Mouse (Mus musculus) hindbrain, embryonic 16.5 days (tissue): ENCODE results near the gene Wwc1. TPM values are rescaled to one million over a fixed set of nuclear protein-coding genes. Genes with fewer than 3 reads are reported as not detected.

Source experiments
- ATAC-seq: fragments of 200-750 bp; cut with Nextera tagmentation; 2 replicates; pipeline ENCODE4 v1.8.0; 2017; ENCODE audit warnings: moderate TSS enrichment, moderate library complexity
- H3K27ac ChIP-seq: fragments of 300-500 bp; sonication (generic); 2 replicates; pipeline ENCODE4 v1.5.1; 2014; ENCODE audit warnings: low read depth, mild to moderate bottlenecking, control low read depth, low read length, moderate library complexity
- H3K27me3 ChIP-seq: fragments of 300-500 bp; sonication (generic); replicated peaks from 2 replicates; pipeline ENCODE4 v1.6.1; 2014; ENCODE audit warnings: low read length; ENCODE audit not compliant: control insufficient read depth, insufficient read depth
- H3K36me3 ChIP-seq: fragments of 300-500 bp; sonication (generic); 2 replicates; pipeline ENCODE4 v1.6.1; 2014; ENCODE audit warnings: mild to moderate bottlenecking, low read length, moderate library complexity, mixed read lengths; ENCODE audit not compliant: control insufficient read depth, insufficient read depth
- H3K4me1 ChIP-seq: fragments of 300-500 bp; sonication (generic); 2 replicates; pipeline ENCODE4 v1.6.1; 2014; ENCODE audit warnings: low read depth, low read length; ENCODE audit not compliant: control insufficient read depth, insufficient read depth
- H3K4me2 ChIP-seq: fragments of 300-500 bp; sonication (generic); 2 replicates; pipeline ENCODE4 v1.6.1; 2014; ENCODE audit warnings: mild to moderate bottlenecking, low read length, control low read depth, moderate library complexity
- H3K4me3 ChIP-seq: fragments of 300-500 bp; sonication (generic); 2 replicates; pipeline ENCODE4 v1.5.1; 2014; ENCODE audit warnings: mild to moderate bottlenecking, low read length, control low read depth, moderate library complexity
- H3K9ac ChIP-seq: fragments of 300-500 bp; sonication (generic); 2 replicates; pipeline ENCODE4 v1.6.1; 2014; ENCODE audit warnings: low read depth, mild to moderate bottlenecking, control low read depth, low read length, moderate library complexity
- H3K9me3 ChIP-seq: fragments of 300-500 bp; sonication (generic); 2 replicates; pipeline ENCODE4 v1.6.1; 2014; ENCODE audit warnings: mild to moderate bottlenecking, low read length, moderate library complexity; ENCODE audit not compliant: control insufficient read depth
- WGBS: fragments of 180-500 bp; shearing (Covaris S2); extraction: QIAGEN DNeasy Blood & Tissue Kit; methylation state at CpG from one replicate; pipeline ENCODE4 v1.1.7; 2014; 5-methylcytosine and 5-hydroxymethylcytosine counted together
- polyA plus RNA-seq: library from polyadenylated mRNA; unstranded; fragments of >200 nt; fragmentation: Nextera tagmentation; extraction: Ambion mirVana; gene quantifications from 2 replicates; pipeline ENCODE4 v1.2.1, GENCODE M21; 2015

The Wwc1 gene
- polyA plus RNA-seq, 1 experiment from 2014 or later = 7.8 TPM

GRCm38 (mm10) chr11:35998048-35998447 is 17.7 kb upstream of the Wwc1 start:
- Histone ChIP-seq H3K9me3 (no peaks in the 10 kb centered on the region), H3K27me3 (no peaks in the 10 kb centered on the region), H3K4me2 (no peak overlapping the region), H3K4me3 (no peak overlapping the region), H3K27ac (no peak overlapping the region), H3K36me3 (no peaks in the 10 kb centered on the region), H3K9ac (no peak overlapping the region), H3K4me1 (peaks cover 18% of the 10 kb centered on the region)
- 78% methylated on average over 12 of the region's 12 CpGs for whole genome bisulfite sequencing
- ATAC-seq = no peak

GRCm38 (mm10) chr11:35995310-35995709 is 15.0 kb upstream of the Wwc1 start:
- Histone ChIP-seq H3K27ac (no peak overlapping the region), H3K9ac (no peak overlapping the region), H3K9me3 (no peaks in the 10 kb centered on the region), H3K4me2 (no peak overlapping the region), H3K4me3 (no peak overlapping the region), H3K4me1 (peaks cover 9% of the 10 kb centered on the region), H3K27me3 (no peaks in the 10 kb centered on the region), H3K36me3 (no peaks in the 10 kb centered on the region)
- ATAC-seq = no peak

GRCm38 (mm10) chr11:35991846-35992245 is 11.5 kb upstream of the Wwc1 start:
- 60% methylated on average over 2 of the region's 2 CpGs for WGBS

GRCm38 (mm10) chr11:35989967-35990366 is 9.6 kb upstream of the Wwc1 start:
- H3K4me1 ChIP-seq = peaks cover 7% of the 10 kb centered on the region
- no peak overlapping the region for H3K9ac ChIP-seq
- no peak overlapping the region for H3K27ac ChIP-seq
- no peak for ATAC-seq
- no peak overlapping the region for H3K4me3 ChIP-seq
- H3K27me3 ChIP-seq = no peaks in the 10 kb centered on the region
- WGBS = 50% methylated on average over 4 of the region's 4 CpGs
- no peak overlapping the region for H3K4me2 ChIP-seq
- H3K9me3 ChIP-seq = no peaks in the 10 kb centered on the region
- H3K36me3 ChIP-seq = no peaks in the 10 kb centered on the region

More at GRCm38 (mm10) chr11:35991846-35992245, 11.5 kb upstream of the Wwc1 start:
- no peak overlapping the region for H3K4me2 ChIP-seq
- no peak overlapping the region for H3K4me3 ChIP-seq
- no peaks in the 10 kb centered on the region for H3K27me3 ChIP-seq
- no peak for ATAC-seq
- H3K9me3 ChIP-seq = no peaks in the 10 kb centered on the region
- H3K36me3 ChIP-seq = no peaks in the 10 kb centered on the region
- no peaks in the 10 kb centered on the region for H3K4me1 ChIP-seq
- H3K9ac ChIP-seq = no peak overlapping the region
- H3K27ac ChIP-seq = no peak overlapping the region

GRCm38 (mm10) chr11:35985841-35986393 is 5.6 kb upstream of the Wwc1 start:
- Histone ChIP-seq H3K36me3 (no peaks in the 10 kb centered on the region), H3K27ac (peak overlapping the region; percentile 36), H3K4me1 (peaks cover 7% of the 10 kb centered on the region), H3K27me3 (no peaks in the 10 kb centered on the region), H3K9me3 (no peaks in the 10 kb centered on the region), H3K4me3 (peak overlapping the region; percentile 34), H3K9ac (peak overlapping the region; percentile 55), H3K4me2 (peak overlapping the region; percentile 52)
- under 1% methylated on average over 19 of the region's 19 CpGs for WGBS
- ATAC-seq = peak; percentile 88

- 90% methylated on average over 3 of the region's 3 CpGs for WGBS
- no peak overlapping the region for H3K4me2 ChIP-seq
- ATAC-seq = no peak
These were observed 2.4 kb upstream of the Wwc1 start for GRCm38 (mm10) chr11:35982734-35983133.

GRCm38 (mm10) chr11:35979733-35980410 is 455 bp downstream of the Wwc1 start:
- Histone ChIP-seq H3K4me1 (peaks cover 20% of the 10 kb centered on the region), H3K36me3 (no peaks in the 10 kb centered on the region), H3K9ac (peak overlapping the region; percentile 90), H3K9me3 (no peaks in the 10 kb centered on the region), H3K27ac (peak overlapping the region; percentile 77), H3K4me2 (peak overlapping the region; percentile 91), H3K4me3 (peak overlapping the region; percentile 86), H3K27me3 (no peaks in the 10 kb centered on the region)
- peak; percentile 48 for ATAC-seq
- under 1% methylated on average over 42 of the region's 66 CpGs for WGBS

More at GRCm38 (mm10) chr11:35982734-35983133, 2.4 kb upstream of the Wwc1 start:
- Histone ChIP-seq H3K36me3 (no peaks in the 10 kb centered on the region), H3K4me3 (no peak overlapping the region), H3K27me3 (no peaks in the 10 kb centered on the region), H3K9me3 (no peaks in the 10 kb centered on the region), H3K4me1 (peaks cover 23% of the 10 kb centered on the region), H3K9ac (no peak overlapping the region), H3K27ac (no peak overlapping the region)

- Histone ChIP-seq H3K9ac (peak overlapping the region; percentile 90), H3K36me3 (no peaks in the 10 kb centered on the region), H3K4me1 (peaks cover 20% of the 10 kb centered on the region), H3K27me3 (no peaks in the 10 kb centered on the region), H3K9me3 (no peaks in the 10 kb centered on the region), H3K4me2 (peak overlapping the region; percentile 91), H3K27ac (peak overlapping the region; percentile 77), H3K4me3 (peak overlapping the region; percentile 86)
- WGBS = 2% methylated on average over 12 of the region's 12 CpGs
- no peak; the same call in 1 of the 2 replicates for ATAC-seq
These were observed 1.0 kb downstream of the Wwc1 start for GRCm38 (mm10) chr11:35979266-35979732.

- Histone ChIP-seq H3K9me3 (no peaks in the 10 kb centered on the region), H3K36me3 (no peaks in the 10 kb centered on the region), H3K4me3 (no peak overlapping the region), H3K4me1 (peaks cover 25% of the 10 kb centered on the region), H3K27ac (no peak overlapping the region), H3K4me2 (peak overlapping the region; percentile 91), H3K27me3 (no peaks in the 10 kb centered on the region), H3K9ac (0 out of 2 replicates have a peak overlapping the region, but pooled peaks have one; percentile 2)
- ATAC-seq = no peak
- 79% methylated on average over 3 of the region's 3 CpGs for WGBS
These were observed 2.5 kb downstream of the Wwc1 start for GRCm38 (mm10) chr11:35977796-35978195.
